Mouse (Mus musculus) embryonic facial prominence, embryonic 15.5 days (tissue): ENCODE measurements at regions not wholly inside any gene's neighbourhood (a gene's known extent, or its start where the extent isn't known, plus 50 kb on each side); places are given as distances from the start of the nearest gene placed in this dataset.

ENCODE experiments used
- ATAC-seq: fragments of 200-750 bp; cut with Nextera tagmentation; 2 replicates; pipeline ENCODE4 v1.8.0; 2017; ENCODE audit warnings: low read depth, moderate TSS enrichment; ENCODE audit not compliant: insufficient number of reproducible peaks, low FRiP score, low TSS enrichment
- H3K27ac ChIP-seq: fragments of 300-500 bp; sonication (generic); replicated peaks from 2 replicates; pipeline ENCODE4 v1.5.1; 2015; ENCODE audit warnings: mild to moderate bottlenecking, inconsistent platforms
- H3K27me3 ChIP-seq: fragments of 300-500 bp; sonication (generic); 2 replicates; pipeline ENCODE4 v1.6.1; 2015; ENCODE audit warnings: inconsistent platforms
- H3K36me3 ChIP-seq: fragments of 300-500 bp; sonication (generic); 2 replicates; pipeline ENCODE4 v1.6.1; 2015; ENCODE audit warnings: mild to moderate bottlenecking, inconsistent platforms
- H3K4me1 ChIP-seq: fragments of 300-500 bp; sonication (generic); 2 replicates; pipeline ENCODE4 v1.6.1; 2015; ENCODE audit warnings: inconsistent platforms
- H3K4me2 ChIP-seq: fragments of 300-500 bp; sonication (generic); replicated peaks from 2 replicates; pipeline ENCODE4 v1.6.1; 2015; ENCODE audit warnings: mild to moderate bottlenecking, inconsistent platforms
- H3K4me3 ChIP-seq: fragments of 300-500 bp; sonication (generic); replicated peaks from 2 replicates; pipeline ENCODE4 v1.5.1; 2015; ENCODE audit warnings: mild to moderate bottlenecking, inconsistent platforms
- H3K9ac ChIP-seq: fragments of 300-500 bp; sonication (generic); 2 replicates; pipeline ENCODE4 v1.6.1; 2015; ENCODE audit warnings: inconsistent platforms
- H3K9me3 ChIP-seq: fragments of 300-500 bp; sonication (generic); replicated peaks from 2 replicates; pipeline ENCODE4 v1.6.1; 2016; ENCODE audit warnings: inconsistent platforms
- WGBS: fragments of 180-500 bp; shearing (Covaris S2); methylation state at CpG from one replicate; pipeline ENCODE4 v1.1.7; 2015; 5-methylcytosine and 5-hydroxymethylcytosine counted together

DNA sequence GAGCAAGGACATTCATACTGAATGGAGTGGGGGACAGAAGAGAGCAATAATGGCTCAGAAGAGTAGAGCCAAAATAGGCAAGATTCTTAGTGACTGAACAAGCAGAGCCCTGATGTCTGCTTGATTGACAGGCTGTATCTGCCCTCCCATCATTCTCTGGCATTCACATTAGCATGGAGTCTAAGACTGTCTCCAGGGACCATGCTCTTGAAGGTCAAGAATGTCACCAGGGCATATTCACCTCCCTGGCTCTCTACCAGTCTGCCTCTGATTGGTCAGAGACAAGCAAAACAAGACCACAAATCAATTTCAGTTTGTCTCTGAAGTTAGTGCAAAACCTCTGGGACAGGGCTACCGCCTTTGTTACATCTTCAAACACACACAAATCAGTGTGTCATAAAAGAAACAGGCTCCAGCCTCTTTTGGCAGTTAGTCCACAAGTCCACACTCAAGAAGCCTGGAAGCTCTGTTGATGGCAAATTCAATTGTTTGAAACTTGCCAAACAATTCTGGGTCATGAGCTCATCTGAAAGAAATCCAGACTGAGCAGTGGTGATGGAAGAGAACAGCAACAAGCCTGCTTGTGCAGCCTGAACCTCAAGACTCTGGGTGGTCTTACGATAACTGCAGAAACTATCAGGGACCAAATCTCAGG, 240.0 kb upstream of the Adcy2 start:
- H3K27me3 ChIP-seq = no peaks in the 10 kb centered on the region
- H3K36me3 ChIP-seq = no peaks in the 10 kb centered on the region
- no peak overlapping the region for H3K4me2 ChIP-seq
- H3K4me1 ChIP-seq = no peaks in the 10 kb centered on the region
- no peak overlapping the region for H3K27ac ChIP-seq
- WGBS = 84% methylated on average over 2 of the region's 2 CpGs
- H3K9ac ChIP-seq = no peak overlapping the region
- no peak overlapping the region for H3K4me3 ChIP-seq
- ATAC-seq = no peak
- H3K9me3 ChIP-seq = no peaks in the 10 kb centered on the region

DNA sequence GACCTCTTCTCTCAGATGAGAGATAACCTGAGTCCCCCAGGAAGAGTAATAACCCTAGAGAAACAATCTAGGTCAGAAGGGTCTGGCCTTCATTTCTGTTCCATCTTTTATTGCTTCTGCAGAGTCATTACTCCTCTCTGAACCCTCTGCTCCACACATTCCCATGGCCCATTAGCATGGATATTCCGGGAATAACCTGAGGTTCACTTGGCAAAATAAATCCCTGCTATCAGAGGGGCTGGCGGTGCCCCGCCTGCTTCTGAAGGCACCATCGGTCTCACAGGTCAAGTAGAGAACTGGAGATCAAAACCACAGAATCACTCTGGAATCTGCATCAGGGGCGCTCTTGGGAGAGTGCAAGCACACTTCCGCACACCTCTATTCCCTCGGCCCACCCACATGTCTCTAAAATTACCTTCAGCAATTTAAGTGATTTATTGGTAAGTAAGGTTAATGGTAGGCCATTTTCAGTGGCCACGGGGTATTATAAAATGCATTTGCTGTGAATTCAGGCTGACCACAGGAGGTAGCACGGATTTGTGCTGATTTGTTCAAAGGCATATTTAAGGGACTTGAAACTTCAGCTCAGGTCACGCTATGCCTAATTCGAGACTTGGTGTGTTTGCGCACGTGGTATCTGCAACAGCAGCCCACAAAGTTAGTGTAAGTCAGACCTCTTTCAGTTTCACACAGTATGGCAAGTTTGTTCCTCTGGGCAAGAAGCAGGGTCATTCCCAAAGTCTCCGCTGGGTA, 243.4 kb upstream of the Adcy2 start:
- no peaks in the 10 kb centered on the region for H3K27me3 ChIP-seq
- H3K27ac ChIP-seq = no peak overlapping the region
- H3K9ac ChIP-seq = no peak overlapping the region
- H3K4me1 ChIP-seq = no peaks in the 10 kb centered on the region
- 70% methylated on average over 14 of the region's 14 CpGs for WGBS
- no peaks in the 10 kb centered on the region for H3K9me3 ChIP-seq
- H3K36me3 ChIP-seq = no peaks in the 10 kb centered on the region
- no peak overlapping the region for H3K4me2 ChIP-seq
- H3K4me3 ChIP-seq = no peak overlapping the region
- no peak for ATAC-seq

DNA sequence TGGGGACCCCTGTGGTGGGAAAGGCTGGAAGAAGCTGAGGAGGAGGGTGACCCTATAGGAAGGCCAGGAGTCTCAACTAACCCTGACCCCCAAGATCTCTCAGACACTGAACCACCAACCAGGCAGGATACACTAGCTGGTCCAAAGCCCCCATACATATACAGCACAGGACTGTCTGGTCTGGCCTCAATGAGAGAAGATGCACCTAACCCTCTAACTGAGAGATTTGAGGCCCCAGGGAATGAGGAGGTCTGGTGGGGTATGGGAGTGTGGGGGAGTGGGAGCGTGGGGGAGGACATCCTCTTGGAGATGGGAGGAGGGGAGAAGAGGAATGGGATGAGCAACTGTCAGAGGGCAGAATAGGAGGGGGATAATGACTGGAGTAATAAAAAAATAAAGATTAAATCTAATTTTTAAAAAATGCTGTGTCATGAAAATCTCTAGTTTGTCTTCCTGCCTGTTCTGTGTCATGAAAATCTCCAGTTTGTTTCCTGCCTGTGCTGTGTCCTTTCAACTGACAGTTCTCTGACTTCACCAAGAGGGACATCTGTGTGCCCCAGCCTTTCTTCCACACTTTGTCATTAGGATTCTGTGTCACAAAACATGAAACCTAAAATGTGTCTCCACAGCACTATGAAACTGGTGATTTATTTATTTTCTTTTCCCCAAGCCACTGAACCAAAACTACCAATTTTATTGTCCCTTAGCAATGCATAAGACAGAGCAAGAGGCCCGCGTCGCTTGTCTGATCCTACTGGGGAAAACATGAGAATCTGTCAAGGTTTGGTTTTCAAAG, 251.2 kb upstream of the Adcy2 start:
- H3K9me3 ChIP-seq = no peaks in the 10 kb centered on the region
- H3K27ac ChIP-seq = no peak overlapping the region
- 78% methylated on average over 4 of the region's 4 CpGs for WGBS
- H3K4me3 ChIP-seq = no peak overlapping the region
- H3K36me3 ChIP-seq = no peaks in the 10 kb centered on the region
- no peaks in the 10 kb centered on the region for H3K27me3 ChIP-seq
- H3K9ac ChIP-seq = no peak overlapping the region
- ATAC-seq = no peak
- H3K4me2 ChIP-seq = no peak overlapping the region
- H3K4me1 ChIP-seq = peaks cover 4% of the 10 kb centered on the region

DNA sequence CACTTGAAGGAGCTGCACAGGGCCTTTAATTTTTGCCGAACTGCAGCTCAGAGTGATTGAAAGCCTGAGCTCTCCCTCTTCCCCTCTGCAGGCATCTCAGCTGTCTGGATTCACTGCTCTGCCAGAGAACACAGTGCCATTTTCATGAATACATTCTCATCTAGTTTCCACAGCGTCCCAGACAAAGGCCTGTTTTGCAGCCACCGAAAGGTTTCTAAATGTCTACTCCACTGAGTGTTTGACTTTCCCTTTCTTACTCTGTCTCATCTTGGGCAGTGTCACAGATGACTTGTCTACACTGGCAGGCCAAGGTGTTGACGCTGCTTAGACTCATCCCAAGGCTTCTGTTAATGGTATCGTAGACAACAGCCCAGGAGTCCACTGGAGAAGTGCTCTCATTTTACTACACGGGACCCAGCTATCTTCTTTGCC, 251.8 kb upstream of the Adcy2 start:
- 73% methylated on average over 6 of the region's 6 CpGs for WGBS
- no peak for ATAC-seq
- Histone ChIP-seq H3K9ac (no peak overlapping the region), H3K4me2 (no peak overlapping the region), H3K27me3 (no peaks in the 10 kb centered on the region), H3K4me1 (peaks cover 4% of the 10 kb centered on the region), H3K9me3 (no peaks in the 10 kb centered on the region), H3K27ac (no peak overlapping the region), H3K4me3 (no peak overlapping the region), H3K36me3 (no peaks in the 10 kb centered on the region)

- peak; percentile 65; the same call in 1 of the 2 replicates for ATAC-seq
- Histone ChIP-seq H3K4me1 (peaks cover 4% of the 10 kb centered on the region), H3K4me3 (no peak overlapping the region), H3K36me3 (no peaks in the 10 kb centered on the region), H3K27ac (no peak overlapping the region), H3K27me3 (no peaks in the 10 kb centered on the region), H3K4me2 (no peak overlapping the region), H3K9me3 (no peaks in the 10 kb centered on the region), H3K9ac (no peak overlapping the region)
- 50% methylated on average over 10 of the region's 10 CpGs for WGBS
Observed at GRCm38 (mm10) chr13:69252335-69252734, 253.0 kb upstream of the Adcy2 start.

GRCm38 (mm10) chr13:69260485-69260884, 261.1 kb upstream of the Adcy2 start:
- no peaks in the 10 kb centered on the region for H3K36me3 ChIP-seq
- H3K4me3 ChIP-seq = no peak overlapping the region
- H3K4me2 ChIP-seq = no peak overlapping the region
- no peaks in the 10 kb centered on the region for H3K4me1 ChIP-seq
- no peak overlapping the region for H3K9ac ChIP-seq
- WGBS = 81% methylated on average over 5 of the region's 5 CpGs
- ATAC-seq = no peak
- no peaks in the 10 kb centered on the region for H3K27me3 ChIP-seq
- no peak overlapping the region for H3K27ac ChIP-seq
- no peaks in the 10 kb centered on the region for H3K9me3 ChIP-seq

GRCm38 (mm10) chr13:69260972-69261371, 261.6 kb upstream of the Adcy2 start:
- no peaks in the 10 kb centered on the region for H3K27me3 ChIP-seq
- no peak overlapping the region for H3K9ac ChIP-seq
- 64% methylated on average over 4 of the region's 4 CpGs for WGBS
- no peak overlapping the region for H3K4me2 ChIP-seq
- H3K27ac ChIP-seq = no peak overlapping the region
- H3K4me3 ChIP-seq = no peak overlapping the region
- H3K4me1 ChIP-seq = no peaks in the 10 kb centered on the region
- H3K9me3 ChIP-seq = no peaks in the 10 kb centered on the region
- no peak for ATAC-seq
- H3K36me3 ChIP-seq = no peaks in the 10 kb centered on the region

DNA sequence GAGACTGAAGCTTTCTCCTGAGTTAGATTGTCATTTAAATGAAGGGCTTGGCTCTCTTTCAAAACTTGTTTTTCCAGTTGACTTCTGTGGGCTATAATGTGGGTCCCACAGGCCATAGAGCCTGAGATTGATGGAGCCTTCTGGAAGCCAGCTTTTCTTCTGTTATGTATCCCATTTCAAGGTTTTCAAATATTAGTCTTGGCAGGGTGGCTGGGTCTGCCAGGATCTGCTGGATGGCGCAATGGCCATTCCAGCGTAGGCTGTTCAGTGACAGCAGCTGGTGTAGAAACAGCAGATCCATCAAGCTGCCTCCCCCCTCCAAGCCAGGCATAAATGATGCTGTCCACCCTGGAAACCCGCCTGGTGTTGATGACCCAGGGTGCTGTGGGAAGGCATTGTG, 264.4 kb upstream of the Adcy2 start:
- Histone ChIP-seq H3K9me3 (no peaks in the 10 kb centered on the region), H3K4me2 (no peak overlapping the region), H3K4me1 (no peaks in the 10 kb centered on the region), H3K27ac (no peak overlapping the region), H3K9ac (no peak overlapping the region), H3K4me3 (no peak overlapping the region), H3K27me3 (no peaks in the 10 kb centered on the region), H3K36me3 (no peaks in the 10 kb centered on the region)
- ATAC-seq = no peak
- WGBS = 76% methylated on average over 3 of the region's 3 CpGs

DNA sequence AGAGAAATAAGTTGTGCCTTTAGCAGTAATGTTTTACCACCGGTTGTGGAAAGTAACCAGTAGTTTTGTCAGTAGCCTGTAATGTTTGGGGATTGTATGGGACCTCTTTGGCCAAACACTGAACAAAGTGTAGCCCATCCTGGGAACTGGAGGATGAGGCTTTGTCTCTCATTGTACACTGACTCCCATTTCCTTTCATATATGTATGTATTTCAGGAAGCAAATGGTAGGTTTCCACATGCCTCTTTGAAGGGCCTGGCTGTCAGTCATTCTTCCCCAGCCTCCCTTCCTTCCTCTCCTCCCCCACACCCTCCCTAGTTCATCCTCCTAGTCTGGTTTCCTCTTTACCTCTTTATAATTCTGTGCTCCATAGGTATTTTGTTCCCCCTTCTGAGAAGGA, 266.7 kb upstream of the Adcy2 start:
- H3K4me2 ChIP-seq = no peak overlapping the region
- H3K4me3 ChIP-seq = no peak overlapping the region
- H3K36me3 ChIP-seq = no peaks in the 10 kb centered on the region
- no peaks in the 10 kb centered on the region for H3K4me1 ChIP-seq
- no peaks in the 10 kb centered on the region for H3K9me3 ChIP-seq
- 61% methylated on average over 1 of the region's 1 CpGs for WGBS
- no peak overlapping the region for H3K27ac ChIP-seq
- H3K9ac ChIP-seq = no peak overlapping the region
- ATAC-seq = no peak
- no peaks in the 10 kb centered on the region for H3K27me3 ChIP-seq

GRCm38 (mm10) chr13:69272506-69272905, 261.0 kb upstream of the Nsun2 start:
- H3K9ac ChIP-seq = no peak overlapping the region
- no peaks in the 10 kb centered on the region for H3K27me3 ChIP-seq
- WGBS = 29% methylated on average over 3 of the region's 3 CpGs
- no peaks in the 10 kb centered on the region for H3K4me1 ChIP-seq
- H3K9me3 ChIP-seq = no peaks in the 10 kb centered on the region
- ATAC-seq = no peak
- H3K4me2 ChIP-seq = no peak overlapping the region
- no peak overlapping the region for H3K27ac ChIP-seq
- no peaks in the 10 kb centered on the region for H3K36me3 ChIP-seq
- no peak overlapping the region for H3K4me3 ChIP-seq

GRCm38 (mm10) chr13:69279647-69280046, 253.9 kb upstream of the Nsun2 start:
- Histone ChIP-seq H3K36me3 (no peaks in the 10 kb centered on the region), H3K27me3 (no peaks in the 10 kb centered on the region), H3K27ac (no peak overlapping the region), H3K9me3 (no peaks in the 10 kb centered on the region), H3K9ac (no peak overlapping the region), H3K4me1 (no peaks in the 10 kb centered on the region), H3K4me3 (no peak overlapping the region), H3K4me2 (no peak overlapping the region)
- no peak for ATAC-seq
- 66% methylated on average over 8 of the region's 8 CpGs for WGBS
